ENCODE assay signal across 8 mouse cellular contexts in genomic region chr17:73108170-73108887, GRCm38 (mm10). TPM values are rescaled to one million over a fixed set of nuclear protein-coding genes. Genes with fewer than 3 reads are reported as not detected.
DNase-seq lines count a peak whose midpoint lies in the region; ATAC-seq and TF ChIP-seq lines count a peak whose summit lies in the region.

No protein-coding gene starts in this region.

- H3K9me3 ChIP-seq in embryonic facial prominence, embryonic 11.5 days (replicated peaks; ENCODE audit: control insufficient read depth, low read length) = no peaks in the 10 kb centered on the region
- H3K9me3 ChIP-seq in hindbrain, embryonic 13.5 days = no peaks in the 10 kb centered on the region

- no peaks in the 10 kb centered on the region for H3K27me3 ChIP-seq in embryonic facial prominence, embryonic 11.5 days (ENCODE audit: control insufficient read depth, insufficient read depth, low read length)
- no peaks in the 10 kb centered on the region for H3K27me3 ChIP-seq in hindbrain, embryonic 13.5 days

- WGBS in embryonic facial prominence, embryonic 11.5 days = 7% methylated on average over 35 of the region's 35 CpGs
- 7% methylated on average over 33 of the region's 35 CpGs for WGBS in hindbrain, embryonic 13.5 days
- 4% methylated on average over 35 of the region's 35 CpGs for WGBS in olfactory bulb, adult 2 months

- no peaks in the 10 kb centered on the region for H3K36me3 ChIP-seq in embryonic facial prominence, embryonic 11.5 days (replicated peaks; ENCODE audit: control insufficient read depth, insufficient read depth, low read depth, low read length)
- no peaks in the 10 kb centered on the region for H3K36me3 ChIP-seq in hindbrain, embryonic 13.5 days

- H3K4me2 ChIP-seq in embryonic facial prominence, embryonic 11.5 days (ENCODE audit: low read depth, low read length) = peak overlapping the region; percentile 85
- peak overlapping the region; percentile 83 for H3K4me2 ChIP-seq in hindbrain, embryonic 13.5 days

- no peak for TF ChIP-seq POLR2A in olfactory bulb, adult 2 months (IDR thresholded peaks at IDR 0.05; ENCODE audit: insufficient read depth, low read depth, low read length)

- peak overlapping the region; percentile 81 for H3K4me3 ChIP-seq in embryonic facial prominence, embryonic 11.5 days (ENCODE audit: low read depth, low read length)
- peak overlapping the region; percentile 88 for H3K4me3 ChIP-seq in hindbrain, embryonic 13.5 days
- H3K4me3 ChIP-seq in olfactory bulb, adult 2 months (ENCODE audit: insufficient read depth, low read depth, low read length) = peak overlapping the region; percentile 65

- no peak overlapping the region for H3K27ac ChIP-seq in embryonic facial prominence, embryonic 11.5 days (replicated peaks; ENCODE audit: low read depth, low read length)
- H3K27ac ChIP-seq in hindbrain, embryonic 13.5 days = peak overlapping the region; percentile 79
- peak overlapping the region; percentile 29 for H3K27ac ChIP-seq in olfactory bulb, adult 2 months (ENCODE audit: insufficient read depth, low read depth, low read length)

- no peaks in the 10 kb centered on the region for H3K4me1 ChIP-seq in embryonic facial prominence, embryonic 11.5 days (ENCODE audit: control insufficient read depth, insufficient read depth, low read length)
- peaks cover 20% of the 10 kb centered on the region for H3K4me1 ChIP-seq in hindbrain, embryonic 13.5 days (replicated peaks)
- peaks cover 4% of the 10 kb centered on the region; the same call in 1 of the 2 replicates for H3K4me1 ChIP-seq in olfactory bulb, adult 2 months (ENCODE audit: control insufficient read depth, insufficient read depth, low read length)

- no peak for TF ChIP-seq CTCF in olfactory bulb, adult 2 months (IDR thresholded peaks at IDR 0.05; ENCODE audit: insufficient read depth, low read depth, low read length)

- ATAC-seq in embryonic facial prominence, embryonic 11.5 days (replicated peaks; ENCODE audit: insufficient number of reproducible peaks, low FRiP score, low TSS enrichment, low read depth) = peak; percentile 50; the same call in 1 of the 2 replicates
- peak; percentile 71 for ATAC-seq in hindbrain, embryonic 13.5 days (ENCODE audit: low FRiP score)

- peak; percentile 36 for DNase-seq in cerebellum, adult 9-10 months
- no peak for DNase-seq in cerebellum, adult 18-20 months
- DNase-seq in CD4-positive, CD25-positive, alpha-beta regulatory T cell, adult 2 months (ENCODE audit: low read depth, low spot score) = peak; percentile 55
- no peak for DNase-seq in embryonic facial prominence, embryonic 11.5 days (ENCODE audit: low spot score)
- DNase-seq in liver = peak; percentile 31
- no peak for DNase-seq in gastrocnemius, adult 8-10 months (ENCODE audit: low spot score in 2 of 2)

- H3K9ac ChIP-seq in embryonic facial prominence, embryonic 11.5 days (replicated peaks; ENCODE audit: low read length) = peak overlapping the region; percentile 79
- peak overlapping the region; percentile 94 for H3K9ac ChIP-seq in hindbrain, embryonic 13.5 days

RNA-seq across cellular contexts. Expression of gene Lclat1, which starts 0.5 kb away (rescaled TPM):
- polyA plus RNA-seq in embryonic facial prominence, embryonic 11.5 days (2014; fragmentation: Nextera tagmentation; extraction: Ambion mirVana) = 18.6 and 19.3 TPM in 2 replicates
- 9.1 and 9.2 TPM in 2 replicates for polyA plus RNA-seq in hindbrain, embryonic 13.5 days (2015; fragmentation: Nextera tagmentation; extraction: Ambion mirVana)
- polyA plus RNA-seq in olfactory bulb, adult 2 months (2012; ENCODE audit: insufficient read depth, insufficient read length, low replicate concordance, missing spikeins) = not detected in 2 replicates
- 10 to 100 TPM; 16.3 to 20.3 (median 18.4) TPM for total RNA-seq in gastrocnemius, adult 8-10 months (2022)

Comparison
In these comparisons a context has a peak if more than half of its experiments do, and no peak if none do; other contexts are left out.
1. DNase-seq: peak in cerebellum, adult 9-10 months (single experiment), CD4-positive, CD25-positive, alpha-beta regulatory T cell, adult 2 months (single experiment) and liver (single experiment); none in cerebellum, adult 18-20 months (0 of 2), embryonic facial prominence, embryonic 11.5 days (single experiment) and gastrocnemius, adult 8-10 months (0 of 2).
2. RNA of gene Lclat1, which starts 0.5 kb away (polyA plus RNA-seq): 18.6 to 19.3 TPM in embryonic facial prominence, embryonic 11.5 days and 9.1 to 9.2 TPM in hindbrain, embryonic 13.5 days; not detected in olfactory bulb, adult 2 months; every median in the first group is over 10 times any median in the second.
3. Peak in every context shown above with its lines, with median percentiles within 50 percentile points of each other: H3K4me3 ChIP-seq.